Mouse (Mus musculus) MN1 (cell line): ENCODE measurements at regions not wholly inside any gene's neighbourhood (a gene's known extent, or its start where the extent isn't known, plus 50 kb on each side); places are given as distances from the start of the nearest gene placed in this dataset.

Experiments
- DNase-seq: peaks from one replicate; pipeline ENCODE4 v3.0.0-alpha.2; 2016; ENCODE audit warnings: low spot score

DNA sequence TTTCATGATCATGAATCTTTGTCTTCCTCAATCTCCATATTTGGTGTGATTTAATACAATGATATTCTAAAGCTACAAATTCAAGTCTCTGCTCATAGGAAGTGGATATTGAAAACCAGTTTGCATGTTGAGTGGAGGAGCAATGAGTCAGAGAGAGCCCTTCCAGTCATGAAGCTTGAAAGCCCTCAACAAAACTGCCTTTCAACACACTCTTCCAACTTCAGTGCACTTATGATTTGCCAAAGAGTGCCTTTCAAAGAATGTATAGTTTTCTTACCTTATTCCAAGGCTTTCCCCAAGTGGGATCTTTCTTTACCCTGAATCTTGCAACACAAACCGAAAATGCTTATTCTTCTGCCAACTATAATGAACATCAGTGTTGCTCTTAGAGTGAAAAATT is 690.6 kb downstream of the Hdgfl1 start:
- DNase-seq, result no peak

DNA sequence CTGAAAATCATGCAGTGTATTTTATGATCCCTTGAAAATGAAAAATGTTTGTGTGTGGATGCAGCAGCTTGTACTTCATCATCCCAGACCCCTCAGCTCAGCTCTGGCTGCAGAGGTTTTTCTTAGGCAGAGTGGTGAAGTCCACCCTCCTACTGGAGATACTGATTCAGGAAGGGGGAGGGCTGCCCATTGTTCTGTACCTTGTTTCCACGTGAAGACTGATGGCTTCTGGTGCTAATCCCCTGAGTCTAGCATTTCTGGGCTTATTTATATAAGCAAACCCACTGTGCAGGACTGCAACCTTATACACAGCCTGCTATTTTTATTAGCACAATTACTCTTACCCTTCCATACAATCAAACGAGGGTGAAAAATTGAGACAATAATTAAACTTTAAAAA is 708.6 kb downstream of the Hdgfl1 start:
- DNase-seq, result no peak

DNA sequence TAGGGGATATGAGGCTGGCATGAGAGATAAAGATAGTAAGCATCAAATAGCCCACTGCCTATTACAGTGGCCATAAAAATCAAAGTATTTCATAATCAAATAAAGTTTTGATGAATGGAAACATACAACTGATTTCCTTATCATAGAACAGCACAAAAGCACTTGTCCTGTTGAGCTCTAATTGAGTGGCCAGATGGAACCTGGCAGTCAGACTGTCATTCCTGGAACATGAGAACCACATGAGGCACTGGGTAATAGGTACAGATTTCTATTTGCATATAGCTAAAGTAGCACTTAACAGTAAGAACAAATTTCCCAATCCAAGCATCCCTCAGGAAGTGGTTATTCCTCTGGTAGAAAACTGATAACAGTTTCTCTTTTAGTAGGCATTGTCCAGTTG is 732.3 kb downstream of the Hdgfl1 start:
- no peak for DNase-seq

DNA sequence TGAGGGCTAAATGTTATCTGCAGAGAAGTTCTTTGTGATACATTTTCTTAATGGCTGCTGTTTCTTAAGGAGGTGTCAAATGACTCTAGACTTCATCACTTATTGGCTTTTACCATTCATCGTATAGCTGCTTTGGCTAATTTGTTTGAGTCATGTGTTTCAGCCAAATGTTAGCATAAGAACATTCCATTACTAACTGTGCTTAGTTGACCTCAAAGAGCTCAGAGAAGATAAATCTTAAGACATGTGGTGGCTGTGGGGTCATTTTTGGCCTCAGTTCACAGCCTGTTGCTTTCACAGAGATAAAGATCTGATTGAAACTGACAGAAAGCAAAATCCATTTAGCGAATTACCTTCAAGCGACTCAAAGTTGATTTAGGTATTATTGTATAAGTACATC is 743.6 kb downstream of the Hdgfl1 start:
- peak; percentile 50 for DNase-seq

DNA sequence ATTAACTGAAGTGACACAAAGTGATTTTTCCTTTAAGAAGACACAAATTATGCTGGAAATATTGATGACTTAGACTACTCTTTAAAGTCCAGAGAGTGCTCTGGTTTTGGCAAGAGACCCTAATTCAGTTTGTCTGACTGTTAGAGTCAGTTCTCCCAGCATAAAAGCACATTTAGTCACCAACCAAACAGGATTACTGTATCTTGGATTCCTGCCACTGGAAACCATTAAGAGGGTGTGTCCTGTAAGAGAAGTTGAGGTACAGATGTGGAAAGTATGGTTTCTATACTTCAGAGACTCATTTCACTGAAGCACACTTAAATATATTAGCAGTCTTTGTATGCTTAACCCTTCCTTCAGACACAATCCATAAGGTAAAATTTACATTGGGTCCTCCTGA is 745.3 kb downstream of the Hdgfl1 start:
- no peak for DNase-seq

DNA sequence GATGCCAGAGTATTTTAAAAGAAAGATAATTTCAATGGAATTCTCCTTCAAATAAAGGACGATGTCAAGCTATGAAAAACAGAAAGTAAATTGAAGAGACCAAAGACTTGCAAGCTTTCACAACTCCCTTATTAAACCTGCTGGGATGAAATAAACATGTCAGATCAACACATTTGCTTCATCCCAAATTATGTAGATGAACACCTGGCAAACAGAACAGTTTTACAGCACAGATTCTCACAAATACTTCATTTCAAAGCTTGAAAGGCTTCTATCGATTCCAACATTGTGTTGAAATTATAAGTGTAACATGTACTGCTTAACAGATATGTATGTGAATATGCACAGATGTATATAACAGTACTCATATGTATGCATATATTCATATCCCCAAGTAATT is 749.5 kb downstream of the Hdgfl1 start:
- DNase-seq, result no peak

DNA sequence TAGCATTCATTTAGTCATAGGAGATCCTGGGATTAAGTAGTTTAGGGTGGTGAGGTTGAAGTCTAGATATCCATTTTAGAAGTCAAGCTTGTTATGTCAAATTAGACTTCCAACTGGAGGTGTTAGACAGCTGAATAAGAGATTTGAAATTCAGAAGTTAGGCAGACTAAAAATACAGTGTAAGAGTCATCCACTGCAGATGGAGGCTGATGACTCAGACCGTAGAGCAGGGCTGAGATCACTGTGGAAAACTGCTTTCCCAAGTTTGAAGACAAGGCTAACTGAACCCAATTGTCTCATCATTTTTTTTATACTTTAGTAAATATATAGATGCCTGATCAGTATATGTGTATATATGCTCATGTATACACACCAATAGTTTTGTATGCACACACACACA is 738.8 kb upstream of the Nrsn1 start:
- no peak for DNase-seq

DNA sequence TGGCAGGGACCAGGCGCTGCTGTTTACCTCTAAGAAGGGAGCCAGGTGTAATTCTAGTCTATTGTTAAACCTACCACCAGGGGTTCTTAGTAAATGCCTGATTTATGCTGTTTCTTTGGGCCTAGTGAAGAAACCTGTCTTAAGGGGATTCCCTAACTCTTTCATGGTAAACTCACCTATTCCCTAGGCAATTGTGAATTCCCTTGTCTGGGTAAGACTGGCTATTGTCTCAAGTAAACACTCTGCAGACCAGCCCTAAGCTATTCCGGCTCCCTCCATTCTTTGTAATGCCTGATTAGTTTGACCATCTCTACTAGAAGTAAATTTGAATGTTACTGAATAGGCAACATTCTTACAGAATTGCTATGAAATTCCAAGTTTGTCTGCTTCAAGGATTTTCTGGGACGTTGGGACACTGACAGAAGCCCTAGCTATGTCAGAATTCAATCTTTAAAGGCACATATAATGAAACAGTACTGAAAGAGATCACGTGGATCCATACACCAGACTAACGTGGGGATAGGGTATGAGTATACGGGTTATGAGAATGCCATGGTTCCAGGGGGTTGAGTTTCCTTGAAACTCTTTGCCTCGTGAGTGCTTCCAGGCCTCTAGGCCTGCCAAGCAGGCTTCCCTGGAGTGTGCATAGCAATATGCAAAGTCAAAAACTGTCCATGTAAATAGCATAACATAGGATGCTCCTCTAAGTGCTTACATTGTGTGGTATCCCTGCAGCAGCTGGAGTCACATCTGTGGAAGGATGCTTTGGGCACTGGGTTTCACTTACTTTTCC is 734.7 kb upstream of the Nrsn1 start:
- DNase-seq, result no peak

DNA sequence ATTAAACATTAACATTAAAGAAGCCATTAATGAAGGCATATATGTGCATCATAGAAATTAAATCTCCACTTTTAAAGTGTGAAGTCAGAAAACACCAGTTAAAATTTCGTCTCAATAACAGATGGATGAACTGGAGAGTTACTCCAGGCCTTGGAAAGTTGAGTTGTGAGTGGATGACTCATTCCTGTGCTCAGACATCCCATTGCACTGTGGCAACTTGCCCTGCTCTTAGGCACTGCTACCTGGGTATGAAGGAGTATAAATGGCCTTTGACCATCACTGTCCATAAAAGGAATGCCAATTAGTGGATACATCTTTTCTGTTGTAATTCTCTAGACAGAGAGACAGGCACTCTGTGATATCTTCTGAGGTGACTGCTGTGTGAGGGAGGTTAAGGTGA is 723.2 kb upstream of the Nrsn1 start:
- DNase-seq, result no peak

DNA sequence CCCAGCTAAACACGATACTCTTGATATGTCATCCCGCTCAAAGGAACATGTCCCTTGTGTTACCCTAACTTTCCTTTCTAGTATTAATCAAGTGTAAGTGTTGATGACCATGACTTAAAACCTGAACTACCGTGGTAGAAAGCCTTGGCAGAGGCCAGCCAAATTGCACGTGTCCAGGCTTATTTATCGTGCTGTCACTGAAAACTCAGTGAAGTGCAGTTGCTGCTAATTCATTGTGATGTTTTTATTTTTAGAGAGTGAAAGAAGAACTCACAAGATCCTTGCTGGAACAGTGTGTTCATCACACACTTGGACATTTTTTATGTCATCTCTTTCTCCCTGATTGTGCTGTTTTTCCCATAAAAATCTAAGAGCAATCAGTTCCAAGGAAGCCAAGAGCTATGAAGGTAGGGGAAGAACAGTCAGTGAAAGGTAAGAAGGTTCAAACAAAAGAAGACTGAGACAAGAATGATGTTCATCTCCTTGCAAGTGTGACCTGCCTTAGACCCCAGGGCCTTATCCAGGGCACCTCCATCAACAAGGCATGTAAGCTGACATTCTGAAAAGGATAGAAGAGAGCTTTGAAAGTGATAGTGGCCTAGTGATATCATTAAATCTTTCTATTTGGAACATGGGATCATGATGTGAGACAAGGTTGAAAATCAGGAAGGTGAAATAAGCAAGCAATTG is 718.9 kb upstream of the Nrsn1 start:
- DNase-seq, result no peak

DNA sequence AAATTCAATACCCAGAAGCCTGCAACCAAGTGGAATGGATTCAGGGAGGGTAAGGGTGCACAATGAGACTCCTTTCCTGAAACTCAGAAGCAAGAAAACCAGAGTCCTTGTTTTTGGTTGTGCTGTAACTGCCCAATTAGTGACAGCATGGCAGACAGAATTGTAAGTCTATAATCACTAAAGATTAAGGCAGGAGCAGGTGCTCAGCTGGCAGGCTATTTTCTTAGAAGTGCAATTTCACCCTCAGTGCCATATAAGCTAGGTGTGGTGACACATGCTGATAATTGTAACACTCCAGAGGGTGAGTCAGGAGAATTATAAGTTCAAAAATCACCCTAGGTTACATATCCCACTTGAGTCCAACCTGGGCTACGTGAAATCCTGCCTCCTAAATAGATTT is 714.2 kb upstream of the Nrsn1 start:
- no peak for DNase-seq

DNA sequence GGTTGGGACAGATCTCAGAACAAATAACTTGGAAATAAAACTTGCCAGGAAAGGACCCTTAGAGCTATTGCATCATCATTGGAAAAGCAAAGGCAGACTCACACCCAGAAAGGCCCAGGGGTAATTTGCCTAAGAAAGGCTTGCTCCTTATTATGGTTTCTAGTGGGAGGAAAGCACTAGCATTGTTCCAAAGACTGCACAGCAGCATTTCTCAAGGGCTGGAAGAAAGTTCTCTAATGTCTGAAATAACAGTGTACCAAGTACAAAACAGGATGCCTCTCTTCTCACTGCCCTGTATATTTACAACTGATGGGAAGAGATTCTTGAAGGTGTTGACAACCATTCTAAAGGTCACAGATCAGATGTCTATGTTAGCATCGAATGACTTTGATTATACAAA is 713.4 kb upstream of the Nrsn1 start:
- DNase-seq, result no peak

DNA sequence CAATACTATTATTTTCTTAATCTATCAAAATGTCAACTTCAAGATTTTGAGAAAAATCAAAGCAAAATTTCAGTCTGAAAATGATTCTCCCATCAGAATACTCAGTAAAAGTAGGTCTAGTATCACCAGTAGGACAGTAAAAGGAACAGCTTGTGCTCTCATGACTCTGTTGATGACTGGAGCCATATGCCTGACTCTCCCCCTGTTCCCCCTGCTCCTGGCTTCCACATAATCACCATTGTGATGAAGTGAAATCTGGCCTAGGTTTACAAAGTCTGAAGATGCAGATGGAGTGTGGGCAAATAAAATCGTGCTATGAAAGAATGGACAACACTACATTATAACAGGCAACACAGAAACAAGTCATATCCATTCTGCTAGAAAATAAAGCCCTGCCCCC is 708.3 kb upstream of the Nrsn1 start:
- DNase-seq, result no peak

DNA sequence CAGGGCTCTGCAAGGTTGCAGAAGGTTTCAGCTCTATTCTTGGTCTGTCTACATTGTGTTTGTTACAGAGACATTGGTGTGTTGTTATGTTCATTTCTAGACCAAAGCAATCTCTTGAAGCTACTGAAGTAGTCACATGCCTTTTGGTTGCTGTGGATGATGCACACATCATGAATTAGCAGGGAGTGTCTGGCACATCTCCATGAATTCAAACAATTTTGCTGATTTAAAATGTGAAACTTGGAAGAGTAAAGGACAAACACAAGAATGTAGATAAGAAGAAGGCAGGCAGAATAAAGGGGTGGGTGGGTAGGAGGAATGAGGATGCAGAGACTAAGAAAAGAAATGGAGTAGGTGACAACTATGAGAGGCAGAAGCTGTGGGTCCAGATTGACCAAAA is 688.3 kb upstream of the Nrsn1 start:
- no peak for DNase-seq

DNA sequence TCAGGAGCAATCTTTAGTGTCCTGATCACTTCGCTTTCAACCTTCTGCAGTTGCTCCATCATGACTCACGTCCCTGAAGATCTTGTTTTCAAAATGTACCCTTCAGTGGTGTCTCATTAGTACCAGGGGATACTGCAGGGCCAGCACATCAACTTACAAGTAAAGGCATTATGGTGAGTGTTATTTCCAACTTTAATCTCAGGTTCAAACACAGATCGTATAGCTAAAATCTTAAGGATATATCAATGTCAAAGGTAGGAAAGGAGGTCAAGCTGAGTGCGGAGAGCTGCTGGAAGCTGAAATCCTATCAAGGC is 687.8 kb upstream of the Nrsn1 start:
- DNase-seq, result no peak

DNA sequence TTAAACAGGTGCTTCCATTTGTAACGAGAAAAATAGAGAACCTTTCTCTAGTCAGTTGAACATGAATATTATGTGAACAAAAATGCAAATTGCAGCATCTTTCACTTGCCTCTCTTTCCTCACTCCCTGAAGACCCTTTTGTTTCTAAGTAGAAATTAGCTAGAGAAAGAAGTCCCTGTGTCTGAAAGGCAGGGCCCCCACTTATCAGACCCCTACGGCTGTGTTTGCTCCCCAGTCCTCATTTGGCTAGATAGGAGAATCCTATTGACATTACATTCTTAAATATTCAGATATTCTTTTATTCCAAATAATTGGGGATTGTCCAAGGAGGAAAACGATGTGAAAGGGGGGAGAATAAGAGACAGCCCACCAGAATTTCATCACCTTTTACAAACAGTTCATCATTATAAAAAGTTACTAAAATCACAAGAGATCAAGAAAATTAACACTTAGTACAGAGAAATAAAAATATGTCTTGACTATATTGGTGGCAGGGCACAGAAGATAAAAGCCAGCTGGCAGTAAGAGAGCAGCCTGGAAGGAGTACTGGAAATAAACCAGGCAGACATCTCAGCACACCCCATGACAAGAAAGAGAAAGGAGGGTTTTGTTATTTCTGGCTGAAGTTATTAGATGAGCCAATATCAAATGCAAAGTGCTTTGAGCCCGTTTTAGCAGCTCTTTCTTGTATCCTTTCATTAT is 687.3 kb upstream of the Nrsn1 start:
- no peak for DNase-seq

DNA sequence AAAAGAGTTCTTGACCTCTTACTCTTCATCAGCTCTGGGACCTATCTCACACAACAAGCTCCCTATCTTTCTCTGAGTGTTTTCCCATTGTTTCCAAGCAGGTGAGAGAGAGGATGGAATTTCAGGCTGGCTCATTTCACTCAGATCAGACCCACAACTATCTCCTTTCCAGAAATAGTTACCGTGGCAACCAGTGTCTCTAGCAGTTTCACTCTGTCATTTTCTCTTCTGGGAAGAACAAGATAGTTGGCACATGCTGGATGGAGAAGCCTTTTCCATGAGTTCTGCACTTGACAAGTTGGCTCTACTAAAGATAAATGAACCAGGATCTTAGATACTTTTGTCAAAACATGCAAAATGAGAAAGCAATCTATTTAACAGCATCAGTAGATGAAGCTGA is 667.3 kb upstream of the Nrsn1 start:
- no peak for DNase-seq

DNA sequence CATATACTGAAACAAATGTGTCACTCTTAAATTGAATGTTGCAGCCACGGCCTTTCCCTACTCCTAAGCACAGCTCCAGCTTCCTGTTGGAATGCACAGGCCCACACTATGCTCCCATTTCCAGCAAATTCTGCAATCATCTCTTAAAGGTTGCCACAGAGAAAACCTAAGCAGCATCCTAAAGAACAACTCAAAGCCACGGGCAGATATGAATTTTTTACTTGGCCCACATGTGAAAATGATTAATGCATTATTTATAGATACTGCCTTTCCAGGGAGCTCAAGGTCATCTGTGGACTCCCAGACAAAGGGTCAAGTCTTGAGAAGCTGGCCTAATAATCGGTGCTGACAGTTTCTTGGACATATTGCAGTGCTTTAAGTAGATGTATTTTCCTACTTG is 663.5 kb upstream of the Nrsn1 start:
- no peak for DNase-seq

DNA sequence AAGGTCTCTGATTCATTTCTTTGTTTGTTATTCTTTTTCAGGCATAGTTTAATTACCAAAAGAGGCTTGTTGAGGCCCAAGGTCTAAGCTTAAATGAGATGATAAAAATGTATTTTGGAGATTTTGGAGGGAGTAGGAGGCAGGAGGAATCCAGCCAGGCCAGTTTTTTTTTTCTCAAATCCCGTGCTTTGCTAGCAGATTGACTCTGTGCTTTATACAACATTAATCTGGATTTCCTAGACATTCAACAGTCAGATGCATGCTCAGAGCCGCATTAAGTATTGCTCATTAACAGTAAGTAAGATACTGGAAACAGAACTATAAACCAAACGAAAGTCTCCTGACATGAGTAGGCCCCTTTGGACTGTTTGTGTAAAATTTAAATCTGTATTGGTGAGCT is 662.9 kb upstream of the Nrsn1 start:
- DNase-seq, result no peak

DNA sequence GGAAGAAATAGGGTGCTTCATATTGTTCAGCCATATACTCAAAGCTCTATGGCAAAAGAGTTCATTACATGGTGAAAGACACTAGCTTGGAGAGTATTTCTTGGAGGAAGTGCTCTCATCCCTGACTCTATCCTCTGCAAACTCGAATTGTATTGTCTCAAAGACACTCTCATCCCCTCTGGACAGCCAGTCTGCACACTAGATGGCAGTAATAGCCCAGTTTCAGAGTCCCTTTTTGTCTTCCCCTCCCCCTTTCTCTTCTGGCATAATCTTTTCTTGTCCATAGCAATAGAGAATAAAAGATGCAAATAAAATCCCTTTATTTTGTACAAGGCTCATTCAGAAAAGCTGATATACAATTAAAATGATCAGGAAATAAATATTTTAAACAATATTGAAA is 662.5 kb upstream of the Nrsn1 start:
- peak; percentile 58 for DNase-seq

DNA sequence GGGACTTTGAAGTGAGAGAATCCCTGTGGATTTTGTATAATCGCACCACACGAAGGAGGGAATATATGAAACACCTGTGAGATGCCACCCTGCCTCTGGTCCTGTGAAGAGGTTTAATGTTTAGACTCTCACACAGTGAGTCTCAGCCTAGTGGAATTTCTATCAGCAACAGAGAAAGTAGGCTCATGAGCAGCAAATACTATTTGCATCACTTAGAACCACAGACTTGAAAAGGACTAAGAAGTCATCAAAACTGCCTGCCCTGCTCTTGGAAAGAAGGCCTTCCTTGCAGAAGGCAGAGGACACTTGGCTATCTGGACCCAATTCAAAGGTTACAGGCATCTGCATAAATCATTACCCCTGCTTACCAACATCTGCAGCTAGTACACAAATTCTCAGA is 662.1 kb upstream of the Nrsn1 start:
- DNase-seq, result no peak

DNA sequence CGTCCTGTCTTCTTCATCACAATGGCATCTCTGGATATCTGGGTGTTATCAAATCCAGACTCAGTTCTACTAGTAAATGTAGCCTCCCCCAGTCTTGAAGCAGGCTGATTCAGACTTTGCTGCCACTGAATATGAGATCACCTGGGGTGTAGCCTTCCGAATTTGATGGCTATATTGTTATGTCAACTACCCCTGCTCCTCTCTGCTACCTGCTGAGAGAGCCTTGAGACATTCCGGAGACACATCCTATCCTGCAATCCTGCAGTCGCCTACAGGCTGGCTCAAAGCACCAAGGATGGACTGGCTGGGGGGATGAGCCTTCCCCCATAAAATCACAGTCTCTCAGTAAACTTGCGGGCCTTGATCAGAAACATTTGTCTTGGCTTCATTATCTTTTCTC is 655.4 kb upstream of the Nrsn1 start:
- no peak for DNase-seq

DNA sequence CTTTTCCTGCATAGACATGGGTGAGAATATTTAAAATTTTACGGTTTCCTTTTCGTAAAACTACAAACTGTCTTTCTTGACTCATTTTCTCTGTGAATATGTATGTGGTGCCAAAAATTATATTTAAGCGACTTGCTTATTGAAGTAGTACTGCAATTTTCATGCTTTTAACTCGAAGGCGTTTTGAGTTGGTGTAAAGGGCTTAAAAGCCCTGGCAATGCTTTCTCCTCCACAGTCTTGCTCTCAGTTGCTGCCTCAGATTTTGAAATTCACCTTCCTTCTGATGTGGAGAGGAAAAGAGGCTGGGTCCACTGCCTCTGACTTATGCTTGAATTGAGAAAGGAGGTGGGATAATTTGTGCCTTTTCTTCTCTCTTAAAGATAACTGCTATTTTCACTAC is 629.6 kb upstream of the Nrsn1 start:
- DNase-seq, result no peak

DNA sequence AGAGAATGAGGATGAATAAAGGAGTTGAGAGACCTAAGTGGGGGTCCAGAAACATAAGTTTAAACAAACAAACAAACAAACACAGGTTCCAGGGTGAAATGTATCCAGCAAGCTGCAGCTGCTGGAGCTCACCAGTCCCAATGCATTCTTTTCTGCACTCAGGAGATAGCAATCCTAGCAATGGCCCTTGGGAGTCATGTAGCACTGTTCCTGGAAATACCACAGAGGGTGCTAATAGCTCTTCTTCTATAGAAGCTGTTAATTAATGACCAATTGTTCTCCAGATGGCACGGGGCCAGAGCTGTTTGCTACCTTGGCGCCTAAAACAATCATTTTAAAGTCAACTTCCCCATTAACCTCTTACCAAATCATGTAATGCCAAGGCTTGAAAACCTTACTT is 622.8 kb upstream of the Nrsn1 start:
- no peak for DNase-seq
